10 mouse cellular contexts compared by ENCODE assay signal in the genomic region with DNA sequence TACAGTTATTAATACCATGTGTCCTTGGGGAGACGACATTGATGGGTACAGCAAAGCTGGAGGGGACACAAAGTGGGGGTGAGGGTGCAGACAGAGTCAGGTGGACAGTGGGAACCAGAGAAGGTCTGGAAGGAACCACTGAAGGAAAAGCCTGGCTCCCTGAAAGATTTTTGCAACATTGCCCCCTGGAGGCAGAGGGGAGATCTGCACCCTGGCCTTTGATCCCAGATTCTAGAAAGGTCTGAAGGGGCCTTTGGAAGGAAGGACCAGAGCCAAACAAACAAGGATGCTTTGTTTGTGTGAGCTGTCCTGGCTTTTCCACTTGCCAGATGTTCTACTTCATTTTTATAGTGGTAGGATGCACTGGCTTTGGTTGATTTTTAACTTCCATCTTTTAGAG. TPM values are rescaled to one million over a fixed set of nuclear protein-coding genes. Genes with fewer than 3 reads are reported as not detected.
DNase-seq lines count a peak whose midpoint lies in the region; ATAC-seq lines count a peak whose summit lies in the region.
"Had no signal": no experiment of that assay in that cellular context is flagged by ENCODE, and none has a peak within 500 bp of the region (broad histone marks: within the 10 kb centered on the region; RNA-seq: fewer than 3 reads in every experiment).

No protein-coding gene starts in this region.

- H3K9me3 ChIP-seq in hindbrain, embryonic 11.5 days (ENCODE audit: control insufficient read depth, low read length) = no peaks in the 10 kb centered on the region
- no peaks in the 10 kb centered on the region for H3K9me3 ChIP-seq in hindbrain, embryonic 13.5 days
- H3K9me3 ChIP-seq in embryonic facial prominence, embryonic 11.5 days (replicated peaks; ENCODE audit: control insufficient read depth, low read length) = no peaks in the 10 kb centered on the region
- H3K9me3 ChIP-seq: lung, embryonic 15.5 days had no signal

- H3K4me2 ChIP-seq in hindbrain, embryonic 11.5 days (replicated peaks; ENCODE audit: low read depth, low read length) = no peak overlapping the region
- no peak overlapping the region for H3K4me2 ChIP-seq in hindbrain, embryonic 13.5 days
- H3K4me2 ChIP-seq in embryonic facial prominence, embryonic 11.5 days (ENCODE audit: low read depth, low read length) = no peak overlapping the region
- H3K4me2 ChIP-seq: lung, embryonic 15.5 days had no signal

- no peak overlapping the region for H3K9ac ChIP-seq in hindbrain, embryonic 11.5 days (ENCODE audit: low read depth, low read length)
- no peak overlapping the region for H3K9ac ChIP-seq in hindbrain, embryonic 13.5 days
- H3K9ac ChIP-seq in embryonic facial prominence, embryonic 11.5 days (replicated peaks; ENCODE audit: low read length) = no peak overlapping the region
- H3K9ac ChIP-seq: lung, embryonic 15.5 days had no signal

- DNase-seq in hindbrain, embryonic 11.5 days (ENCODE audit: low spot score) = peak; percentile 84
- DNase-seq in CD8-positive naive resting alpha-beta T cell, adult 2 months (ENCODE audit: low read depth in 2 of 2, low spot score in 2 of 2) = peak; percentile 14 to 30
- DNase-seq in adrenal gland, postnatal 25 days = peak; percentile 66
- peak; percentile 72 for DNase-seq in embryonic facial prominence, embryonic 11.5 days (ENCODE audit: low spot score)
- peak; percentile 60 to 74 for DNase-seq in kidney, postnatal 25 days
- DNase-seq in mesoderm, embryonic 11.5 days (ENCODE audit: low read depth, low spot score) = peak; percentile 53
- peak; percentile 55 for DNase-seq in urinary bladder, postnatal 25 days (ENCODE audit: low spot score)

- ATAC-seq in hindbrain, embryonic 11.5 days (ENCODE audit: low FRiP score) = no peak
- no peak for ATAC-seq in hindbrain, embryonic 13.5 days (ENCODE audit: low FRiP score)
- ATAC-seq in embryonic facial prominence, embryonic 11.5 days (replicated peaks; ENCODE audit: insufficient number of reproducible peaks, low FRiP score, low TSS enrichment, low read depth) = no peak

- no peak overlapping the region for H3K27ac ChIP-seq in hindbrain, embryonic 11.5 days (ENCODE audit: low read depth, low read length)
- H3K27ac ChIP-seq in hindbrain, embryonic 13.5 days = no peak overlapping the region
- no peak overlapping the region for H3K27ac ChIP-seq in embryonic facial prominence, embryonic 11.5 days (replicated peaks; ENCODE audit: low read depth, low read length)
- H3K27ac ChIP-seq: lung, embryonic 15.5 days had no signal

- no peaks in the 10 kb centered on the region for H3K36me3 ChIP-seq in hindbrain, embryonic 11.5 days (ENCODE audit: control insufficient read depth, insufficient read depth, low read length)
- no peaks in the 10 kb centered on the region for H3K36me3 ChIP-seq in hindbrain, embryonic 13.5 days
- H3K36me3 ChIP-seq in embryonic facial prominence, embryonic 11.5 days (replicated peaks; ENCODE audit: control insufficient read depth, insufficient read depth, low read depth, low read length) = no peaks in the 10 kb centered on the region
- H3K36me3 ChIP-seq: lung, embryonic 15.5 days had no signal

- no peaks in the 10 kb centered on the region for H3K4me1 ChIP-seq in hindbrain, embryonic 11.5 days (replicated peaks; ENCODE audit: control insufficient read depth, insufficient read depth, low read length)
- peaks cover 11% of the 10 kb centered on the region; the same call in 1 of the 2 replicates for H3K4me1 ChIP-seq in hindbrain, embryonic 13.5 days (replicated peaks)
- H3K4me1 ChIP-seq in embryonic facial prominence, embryonic 11.5 days (ENCODE audit: control insufficient read depth, insufficient read depth, low read length) = 0 out of 2 replicates have a peak, but pooled peaks cover 3% of the 10 kb centered on the region

- 19% methylated on average over 1 of the region's 1 CpGs for WGBS in hindbrain, embryonic 11.5 days
- WGBS in hindbrain, embryonic 13.5 days = 31% methylated on average over 1 of the region's 1 CpGs
- 14% methylated on average over 1 of the region's 1 CpGs for WGBS in embryonic facial prominence, embryonic 11.5 days

- no peak overlapping the region for H3K4me3 ChIP-seq in hindbrain, embryonic 11.5 days (ENCODE audit: low read depth, low read length)
- no peak overlapping the region for H3K4me3 ChIP-seq in hindbrain, embryonic 13.5 days
- H3K4me3 ChIP-seq in embryonic facial prominence, embryonic 11.5 days (ENCODE audit: low read depth, low read length) = no peak overlapping the region
- H3K4me3 ChIP-seq: erythroblast, embryonic 14.5 days; lung, embryonic 15.5 days had no signal

- no peaks in the 10 kb centered on the region for H3K27me3 ChIP-seq in hindbrain, embryonic 11.5 days (ENCODE audit: control insufficient read depth, insufficient read depth, low read length)
- H3K27me3 ChIP-seq in hindbrain, embryonic 13.5 days = no peaks in the 10 kb centered on the region
- H3K27me3 ChIP-seq in embryonic facial prominence, embryonic 11.5 days (ENCODE audit: control insufficient read depth, insufficient read depth, low read length) = no peaks in the 10 kb centered on the region
- H3K27me3 ChIP-seq: lung, embryonic 15.5 days had no signal

RNA-seq across cellular contexts. Expression of a gene that starts 0.7 kb away (rescaled TPM):
- polyA plus RNA-seq in hindbrain, embryonic 11.5 days (2014; fragmentation: Nextera tagmentation; extraction: Ambion mirVana) = 2.1 and 2.4 TPM in 2 replicates
- polyA plus RNA-seq in hindbrain, embryonic 13.5 days (2015; fragmentation: Nextera tagmentation; extraction: Ambion mirVana) = 5.8 TPM in 2 replicates
- total RNA-seq in adrenal gland, postnatal 25 days (2021) = 22.9 and 31.9 TPM in 2 replicates
- 0.72 and 1.4 TPM in 2 replicates for polyA plus RNA-seq in embryonic facial prominence, embryonic 11.5 days (2014; fragmentation: Nextera tagmentation; extraction: Ambion mirVana)
- polyA plus RNA-seq: erythroblast, embryonic 14.5 days had no signal

RNA-seq across cellular contexts. Expression of a gene that starts 19.6 kb away (rescaled TPM):
- polyA plus RNA-seq in hindbrain, embryonic 11.5 days (2014; fragmentation: Nextera tagmentation; extraction: Ambion mirVana) = not detected in 2 replicates
- polyA plus RNA-seq in hindbrain, embryonic 13.5 days (2015; fragmentation: Nextera tagmentation; extraction: Ambion mirVana) = not detected in 2 replicates
- not detected in 2 replicates for total RNA-seq in adrenal gland, postnatal 25 days (2021)
- not detected in 2 replicates for polyA plus RNA-seq in embryonic facial prominence, embryonic 11.5 days (2014; fragmentation: Nextera tagmentation; extraction: Ambion mirVana)
- polyA plus RNA-seq: erythroblast, embryonic 14.5 days; lung, embryonic 15.5 days had no signal

RNA-seq across cellular contexts. Expression of a gene that starts 52.8 kb away (rescaled TPM):
- polyA plus RNA-seq in hindbrain, embryonic 11.5 days (2014; fragmentation: Nextera tagmentation; extraction: Ambion mirVana) = not detected in 2 replicates
- polyA plus RNA-seq in hindbrain, embryonic 13.5 days (2015; fragmentation: Nextera tagmentation; extraction: Ambion mirVana) = not detected in 2 replicates
- not detected in 2 replicates for total RNA-seq in adrenal gland, postnatal 25 days (2021)
- polyA plus RNA-seq in embryonic facial prominence, embryonic 11.5 days (2014; fragmentation: Nextera tagmentation; extraction: Ambion mirVana) = not detected in 2 replicates
- polyA plus RNA-seq: erythroblast, embryonic 14.5 days; lung, embryonic 15.5 days had no signal

Comparison
In these comparisons a context has a peak if more than half of its experiments do, and no peak if none do; other contexts are left out.
1. DNase-seq: peak in every context shown above with its lines; median percentile 84 in hindbrain, embryonic 11.5 days; 72 in embryonic facial prominence, embryonic 11.5 days; 67 in kidney, postnatal 25 days; 66 in adrenal gland, postnatal 25 days; 55 in urinary bladder, postnatal 25 days; 53 in mesoderm, embryonic 11.5 days; 22 in CD8-positive naive resting alpha-beta T cell, adult 2 months.